Mouse (Mus musculus) forebrain, postnatal 0 days (tissue): Measurements from ENCODE around the gene Dlk1. TPM values are rescaled to one million over a fixed set of nuclear protein-coding genes. Genes with fewer than 3 reads are reported as not detected.

Experiments used
- ATAC-seq: fragments of 200-750 bp; cut with Nextera tagmentation; 2 replicates; pipeline ENCODE4 v1.8.0; 2017; ENCODE audit warnings: mild to moderate bottlenecking, moderate library complexity
- DNase-seq: peaks from one replicate; pipeline ENCODE4 v3.0.0-alpha.2; 2015
- H3K27ac ChIP-seq: fragments of 300-500 bp; sonication (generic); 2 replicates; pipeline ENCODE4 v1.5.1; 2014; ENCODE audit warnings: low read depth, mild to moderate bottlenecking, antibody characterized with exemption, low read length, moderate library complexity, mixed read lengths
- H3K27me3 ChIP-seq: fragments of 300-500 bp; sonication (generic); 2 replicates; pipeline ENCODE4 v1.6.1; 2014; ENCODE audit warnings: mild to moderate bottlenecking, low read length, mixed read lengths; ENCODE audit not compliant: insufficient read depth
- H3K36me3 ChIP-seq: fragments of 300-500 bp; sonication (generic); 2 replicates; pipeline ENCODE4 v1.6.1; 2014; ENCODE audit warnings: mild to moderate bottlenecking, moderate library complexity; ENCODE audit not compliant: insufficient read depth
- H3K4me1 ChIP-seq: fragments of 300-500 bp; sonication (generic); 2 replicates; pipeline ENCODE4 v1.6.1; 2014; ENCODE audit warnings: antibody characterized with exemption; ENCODE audit not compliant: insufficient read depth
- H3K4me2 ChIP-seq: fragments of 300-500 bp; sonication (generic); 2 replicates; pipeline ENCODE4 v1.6.1; 2014; ENCODE audit warnings: low read depth, mild to moderate bottlenecking, moderate library complexity
- H3K4me3 ChIP-seq: fragments of 300-500 bp; sonication (generic); 2 replicates; pipeline ENCODE4 v1.5.1; 2014; ENCODE audit warnings: low read depth, low read length, mixed read lengths
- H3K9ac ChIP-seq: fragments of 300-500 bp; sonication (generic); 2 replicates; pipeline ENCODE4 v1.6.1; 2014; ENCODE audit warnings: mild to moderate bottlenecking
- H3K9me3 ChIP-seq: fragments of 300-500 bp; sonication (generic); 2 replicates; pipeline ENCODE4 v1.6.1; 2016; ENCODE audit warnings: low read length
- CTCF ChIP-seq: sonication (generic); IDR thresholded peaks from 2 replicates; pipeline ENCODE4 v1.5.1; 2016; ENCODE audit warnings: antibody characterized with exemption, control low read depth, low read depth
- WGBS: fragments of 180-500 bp; shearing (Covaris S2); extraction: QIAGEN DNeasy Blood & Tissue Kit; methylation state at CpG from one replicate; pipeline ENCODE4 v1.1.7; 2014; 5-methylcytosine and 5-hydroxymethylcytosine counted together
- polyA plus RNA-seq: library from polyadenylated mRNA; unstranded; fragments of >200 nt; fragmentation: Nextera tagmentation; extraction: Ambion mirVana; gene quantifications from 2 replicates; pipeline ENCODE4 v1.2.1, GENCODE M21; 2015
- total RNA-seq: library from RNA; depleted of rRNA; stranded (reverse); fragments of >200 nt; gene quantifications from 2 replicates; pipeline ENCODE4 v1.2.3, GENCODE M21; 2014; rRNA removed

The Dlk1 gene
- total RNA-seq: 16.5 and 35.8 TPM in 2 replicates
- polyA plus RNA-seq: 12.6 and 18.8 TPM in 2 replicates

DNA sequence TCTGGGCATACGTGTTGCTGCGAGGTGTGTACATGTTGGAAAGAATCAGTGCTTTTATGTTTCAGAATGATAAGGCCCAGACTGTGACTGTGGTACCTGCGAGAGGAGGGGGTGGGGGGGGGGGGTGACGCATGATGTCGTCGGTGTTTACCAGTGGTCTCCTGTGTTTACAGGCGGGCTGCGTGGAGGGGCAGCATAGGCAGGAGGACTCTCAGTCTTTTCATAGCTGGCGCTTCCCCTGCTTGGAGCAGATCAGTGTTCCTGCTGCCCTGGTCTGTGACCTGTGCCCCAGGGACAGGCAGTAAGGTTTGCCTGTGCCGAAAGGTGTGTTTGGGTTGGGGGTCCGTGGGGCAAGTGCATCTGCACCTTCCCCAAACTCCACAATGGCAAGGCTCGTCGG is at the start of gene Dlk1:
Gene Dlk1, plus strand, starts transcription at position 232 of the 400 bp plus-strand sequence.
- TF ChIP-seq CTCF: no peak
- ATAC-seq (no peak), DNase-seq (no peak)
- H3K9me3 ChIP-seq: no peaks in the 10 kb centered on the region
- peak within 1 kb of the TSS; percentile 88 for H3K4me2 ChIP-seq
- 10% methylated on average over 13 of the region's 13 CpGs for WGBS
- no peaks in the 10 kb centered on the region for H3K36me3 ChIP-seq
- H3K9ac ChIP-seq: peak within 1 kb of the TSS; percentile 47
- H3K4me1 ChIP-seq: peaks cover 9% of the 10 kb centered on the region
- H3K4me3 ChIP-seq: peak within 1 kb of the TSS; percentile 44
- H3K27me3 ChIP-seq: peaks cover 53% of the 10 kb centered on the region
- H3K27ac ChIP-seq: no peak within 1 kb of the TSS

DNA sequence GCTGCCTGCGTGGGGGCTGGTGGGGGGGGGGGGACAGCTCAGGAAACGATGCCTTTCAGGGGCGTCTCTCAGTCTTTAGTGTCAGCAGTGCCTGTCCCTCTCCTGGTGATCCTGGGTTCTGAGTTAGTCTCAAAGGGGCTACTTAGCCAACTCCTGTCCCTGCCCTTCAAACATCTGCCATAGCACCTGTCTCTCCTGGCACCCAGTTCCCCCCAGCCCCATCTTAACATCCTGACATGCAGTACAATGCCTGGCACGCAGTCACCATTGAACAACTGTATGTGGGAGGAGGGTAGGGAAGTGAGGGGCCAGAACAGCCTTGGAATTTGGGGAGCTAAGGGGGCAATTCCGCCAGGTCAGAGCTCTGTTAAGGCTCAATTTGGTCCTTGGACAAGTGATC is 49.7 kb upstream of the Dlk1 start:
- H3K4me1 ChIP-seq: peaks cover 14% of the 10 kb centered on the region
- no peaks in the 10 kb centered on the region for H3K27me3 ChIP-seq
- H3K9me3 ChIP-seq: no peaks in the 10 kb centered on the region
- H3K4me3 ChIP-seq: no peak overlapping the region
- no peak overlapping the region for H3K27ac ChIP-seq
- no peak overlapping the region for H3K4me2 ChIP-seq
- H3K9ac ChIP-seq: no peak overlapping the region
- no peak for ATAC-seq
- no peak for TF ChIP-seq CTCF
- 74% methylated on average over 5 of the region's 5 CpGs for WGBS
- no peak for DNase-seq
- H3K36me3 ChIP-seq: no peaks in the 10 kb centered on the region

DNA sequence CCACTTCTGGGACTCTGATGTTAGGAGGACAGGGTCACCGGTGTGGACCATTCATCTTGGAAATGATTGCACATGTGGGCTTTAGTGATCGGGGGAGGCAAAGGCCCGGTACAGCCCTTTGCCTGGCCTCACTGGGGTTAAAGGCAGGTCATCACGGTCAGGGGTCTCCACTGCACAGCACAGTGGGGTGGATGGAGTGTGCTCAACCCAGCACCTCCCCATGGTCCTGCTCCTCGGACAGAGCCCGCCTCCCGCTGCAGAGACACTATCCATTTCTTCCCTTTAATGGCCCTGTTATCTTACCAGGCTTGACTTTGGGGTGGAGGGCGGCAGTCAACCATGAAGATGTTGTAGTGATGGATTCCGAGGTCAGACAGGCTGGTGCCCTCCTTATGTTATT is 48.9 kb upstream of the Dlk1 start:
- no peak for DNase-seq
- ATAC-seq: no peak
- Histone ChIP-seq H3K9ac (no peak overlapping the region), H3K27ac (no peak overlapping the region), H3K4me2 (no peak overlapping the region), H3K9me3 (no peaks in the 10 kb centered on the region), H3K36me3 (no peaks in the 10 kb centered on the region), H3K4me1 (peaks cover 14% of the 10 kb centered on the region), H3K27me3 (no peaks in the 10 kb centered on the region), H3K4me3 (no peak overlapping the region)
- TF ChIP-seq CTCF: no peak
- WGBS: 88% methylated on average over 9 of the region's 9 CpGs

DNA sequence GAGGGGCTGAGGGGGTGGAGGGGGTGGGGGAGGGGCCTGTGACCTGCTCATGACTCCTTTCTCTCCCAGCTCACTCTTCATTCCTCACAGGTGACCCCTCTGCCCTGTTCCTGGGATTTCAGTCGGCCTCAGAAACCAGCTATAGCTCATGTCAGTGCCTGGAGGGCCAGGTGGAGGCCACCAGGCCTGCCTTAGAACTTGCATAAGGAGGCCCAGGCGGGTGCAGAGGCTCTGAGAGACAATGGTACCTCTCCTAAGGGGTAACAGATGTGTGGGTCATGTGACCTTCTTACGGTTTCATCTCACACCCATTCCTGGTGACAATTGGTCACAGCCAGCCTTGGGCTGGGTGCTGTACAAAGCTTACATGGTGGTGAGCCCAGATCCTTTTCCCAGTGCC is 46.6 kb upstream of the Dlk1 start:
- Histone ChIP-seq H3K9me3 (no peaks in the 10 kb centered on the region), H3K4me3 (no peak overlapping the region), H3K9ac (no peak overlapping the region), H3K4me2 (no peak overlapping the region), H3K36me3 (no peaks in the 10 kb centered on the region), H3K27me3 (no peaks in the 10 kb centered on the region), H3K27ac (no peak overlapping the region), H3K4me1 (peaks cover 5% of the 10 kb centered on the region; the same call in 1 of the 2 replicates)
- 49% methylated on average over 3 of the region's 3 CpGs for WGBS
- no peak for TF ChIP-seq CTCF
- no peak for ATAC-seq
- DNase-seq: no peak

DNA sequence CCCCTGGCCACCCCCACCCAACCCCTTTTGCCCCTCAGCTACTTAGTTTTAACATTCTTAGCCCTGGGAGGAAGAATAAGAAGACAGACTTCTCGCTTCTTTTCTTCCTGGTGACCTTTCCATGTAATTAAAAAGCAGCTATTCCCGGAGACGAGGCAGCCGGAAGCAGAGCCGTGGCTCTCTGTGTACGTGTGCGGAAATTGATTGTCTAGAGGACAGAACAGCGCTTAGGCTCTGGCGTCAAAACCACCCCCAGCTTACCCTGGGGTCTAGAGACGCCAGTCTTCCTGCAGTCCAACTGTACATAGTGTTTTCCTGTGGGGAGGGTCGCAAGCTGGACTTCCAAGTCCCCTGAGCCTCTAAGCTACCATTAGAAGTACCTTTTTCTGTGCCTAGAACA is 41.9 kb upstream of the Dlk1 start:
- DNase-seq (no peak), ATAC-seq (no peak)
- Histone ChIP-seq H3K27me3 (no peaks in the 10 kb centered on the region), H3K4me1 (peaks cover 12% of the 10 kb centered on the region; the same call in 1 of the 2 replicates), H3K4me3 (no peak overlapping the region), H3K9ac (no peak overlapping the region), H3K4me2 (no peak overlapping the region), H3K36me3 (no peaks in the 10 kb centered on the region), H3K27ac (peak overlapping the region; percentile 5; the same call in 1 of the 2 replicates), H3K9me3 (no peaks in the 10 kb centered on the region)
- WGBS: 39% methylated on average over 11 of the region's 11 CpGs
- no peak for TF ChIP-seq CTCF

DNA sequence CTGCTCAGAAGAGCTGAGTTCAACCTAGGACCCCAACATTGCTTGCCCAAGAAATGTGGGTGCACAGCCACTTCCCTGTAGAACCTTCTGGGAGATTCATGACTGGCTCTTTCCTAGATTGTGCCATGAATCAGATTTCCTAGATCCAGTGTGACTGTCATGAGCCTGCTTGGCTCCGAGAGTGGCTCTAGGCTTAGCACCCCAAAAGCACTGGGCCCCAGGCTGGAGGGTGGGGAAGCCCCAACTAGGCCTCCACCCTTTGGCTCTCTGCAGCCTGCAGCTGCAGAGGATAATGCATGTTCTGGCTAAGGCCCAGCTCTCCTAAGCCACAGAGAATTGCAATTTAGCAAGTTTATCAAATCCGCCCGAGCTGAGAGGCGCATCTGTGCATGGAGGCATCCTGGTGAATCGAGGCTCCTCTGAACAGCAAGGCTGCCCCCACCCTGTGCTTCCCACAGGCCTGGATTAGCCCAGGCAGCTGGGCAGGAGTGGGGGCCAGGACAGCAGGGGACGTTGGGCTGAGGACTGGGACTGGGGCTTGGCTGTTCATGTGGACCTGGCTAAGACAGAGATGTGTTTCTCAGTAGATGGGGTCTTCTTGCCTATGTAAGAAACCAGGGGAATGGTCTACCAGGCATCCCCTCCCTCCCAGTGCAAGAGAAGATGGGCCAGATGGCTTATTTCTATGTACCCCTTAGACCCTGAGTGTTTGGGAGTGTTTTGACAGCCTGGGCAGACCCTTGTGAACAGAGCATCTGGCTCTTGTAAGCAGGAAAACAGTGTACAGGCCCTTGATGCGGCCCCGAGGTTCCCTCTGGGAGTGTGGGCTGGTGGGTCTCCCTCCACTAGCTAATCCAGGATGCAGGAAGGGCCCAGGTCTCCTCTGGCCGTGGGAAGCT is 41.2 kb upstream of the Dlk1 start:
- H3K27me3 ChIP-seq: no peaks in the 10 kb centered on the region

DNA sequence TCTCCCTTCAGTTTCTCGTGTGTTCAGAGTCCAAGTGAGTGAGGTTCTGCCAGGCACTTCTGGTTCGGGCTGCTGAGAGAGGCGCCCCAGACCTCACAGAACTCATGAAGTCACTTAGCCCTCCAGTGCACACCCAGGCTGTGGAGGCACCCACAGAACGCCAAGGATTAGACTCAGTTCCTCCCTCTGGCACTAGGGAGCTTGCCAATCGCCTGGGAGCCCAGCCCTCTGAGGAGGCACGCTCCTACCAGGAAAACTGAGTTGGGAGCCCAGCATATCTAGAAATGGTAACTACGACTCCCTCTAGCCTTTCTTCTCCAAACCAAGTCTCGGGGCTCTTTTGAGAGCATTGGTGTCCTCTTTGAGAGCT is 40.6 kb upstream of the Dlk1 start:
- TF ChIP-seq CTCF: no peak
- Histone ChIP-seq H3K4me1 (peaks cover 12% of the 10 kb centered on the region; the same call in 1 of the 2 replicates), H3K36me3 (no peaks in the 10 kb centered on the region), H3K9me3 (no peaks in the 10 kb centered on the region), H3K4me2 (no peak overlapping the region), H3K9ac (no peak overlapping the region), H3K4me3 (no peak overlapping the region), H3K27me3 (no peaks in the 10 kb centered on the region), H3K27ac (no peak overlapping the region)
- ATAC-seq: no peak
- DNase-seq: no peak
- 63% methylated on average over 8 of the region's 8 CpGs for WGBS

More for the DNA sequence above, 41.2 kb upstream of the Dlk1 start:
- no peak for TF ChIP-seq CTCF
- DNase-seq (no peak), ATAC-seq (peak; percentile 73)
- H3K4me3 ChIP-seq: no peak overlapping the region
- no peak overlapping the region; the same call in 1 of the 2 replicates for H3K9ac ChIP-seq
- H3K36me3 ChIP-seq: no peaks in the 10 kb centered on the region
- H3K27ac ChIP-seq: peak overlapping the region; percentile 5; the same call in 1 of the 2 replicates
- no peak overlapping the region for H3K4me2 ChIP-seq
- no peaks in the 10 kb centered on the region for H3K9me3 ChIP-seq
- H3K4me1 ChIP-seq: peaks cover 12% of the 10 kb centered on the region; the same call in 1 of the 2 replicates
- WGBS: 36% methylated on average over 9 of the region's 9 CpGs
